Mouse (Mus musculus) fibroblast of lung, adult 2 months (primary cell): ENCODE results near the gene Gm17078.
"Not testable (repeated sequence)": the region's sequence is repeated elsewhere in the genome, so short reads cannot be mapped to it uniquely, and the experiment has no call there.

Source experiments
- DNase-seq: peaks from one replicate; pipeline ENCODE4 v3.0.0-alpha.2; 2011; ENCODE audit warnings: low read depth

Gene Gm17078

DNA sequence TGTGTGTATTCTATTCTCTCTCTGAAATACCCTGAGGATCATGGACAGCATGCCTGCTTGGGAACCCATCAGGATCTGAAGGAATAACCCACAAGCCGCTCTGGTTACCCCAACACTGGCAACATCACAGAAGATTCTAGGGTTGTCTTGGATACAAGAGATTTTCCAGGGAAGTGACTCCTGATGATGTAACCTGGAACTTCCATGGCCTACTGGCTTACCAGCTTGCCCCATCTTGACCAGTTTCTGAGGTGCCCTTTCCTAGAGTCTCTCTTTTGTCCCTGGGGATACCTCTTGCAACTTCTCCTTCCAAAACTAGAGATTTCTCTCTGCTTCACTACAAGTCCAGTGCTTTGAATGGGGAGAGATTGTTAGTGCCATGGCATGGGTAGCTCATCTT, at the start of gene Gm17078:
TSS of gene Gm17078 (minus strand) at position 101 of the 400 bp plus-strand sequence.
- DNase-seq, result no peak

DNA sequence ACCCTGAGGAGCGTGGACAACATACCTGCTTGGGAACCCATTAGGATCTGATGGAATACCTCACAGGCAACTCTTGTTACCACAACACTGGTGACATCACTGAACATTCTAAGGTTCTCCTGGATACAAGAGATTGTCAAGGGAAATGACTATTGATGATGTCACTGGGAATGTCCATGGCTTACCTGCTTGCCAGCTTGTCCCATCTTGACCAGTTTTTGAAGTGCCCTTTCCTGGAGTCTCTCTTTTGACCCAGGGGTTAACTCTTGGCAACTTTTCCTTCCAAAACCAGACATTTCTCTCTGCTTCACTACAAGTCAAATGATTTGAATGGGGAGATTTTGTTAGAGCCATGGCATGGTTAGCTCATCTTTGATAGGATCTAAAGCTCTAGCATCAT, 24.5 kb upstream of the Gm17078 start, which contains the start of gene Gm4181:
TSS of gene Gm4181 (minus strand) at position 101 of the 400 bp plus-strand sequence.
- not testable (repeated sequence) for DNase-seq

DNA sequence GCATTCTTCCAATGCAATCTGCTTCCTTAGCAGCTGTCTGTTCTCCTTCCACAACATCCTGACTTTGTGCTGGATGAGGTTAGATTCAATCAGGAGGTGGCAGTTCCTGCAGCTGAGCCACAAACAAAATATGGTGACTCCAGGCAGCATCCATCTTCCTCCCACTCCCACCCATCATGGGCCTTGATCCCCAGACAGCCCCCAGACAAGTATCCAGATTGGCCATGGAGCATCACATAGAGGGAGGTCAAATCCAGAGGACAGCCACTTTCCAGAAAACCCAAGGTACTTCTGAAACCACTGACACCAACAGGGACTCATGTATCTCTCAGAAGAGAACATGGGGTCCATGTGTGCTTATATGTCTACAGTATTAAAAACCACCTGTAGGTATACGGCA, 21.3 kb upstream of the Gm17078 start:
- not testable (repeated sequence) for DNase-seq

DNA sequence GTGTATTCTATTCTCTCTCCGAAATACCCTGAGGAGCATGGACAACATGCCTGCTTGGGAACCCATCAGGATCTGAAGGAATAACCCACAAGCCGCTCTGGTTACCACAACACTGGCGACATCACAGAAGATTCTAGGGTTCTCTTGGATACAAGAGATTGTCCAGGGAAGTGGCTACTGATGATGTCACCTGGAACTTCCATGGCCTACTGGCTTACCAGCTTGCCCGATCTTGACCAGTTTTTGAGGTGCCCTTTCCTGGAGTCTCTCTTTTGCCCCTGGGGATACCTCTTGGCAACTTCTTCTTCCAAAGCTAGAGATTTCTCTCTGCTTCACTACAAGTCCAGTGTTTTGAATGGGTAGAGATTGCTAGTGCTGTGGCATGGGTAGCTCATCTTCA, 19.1 kb downstream of the Gm17078 start, which contains the start of gene Gm17174:
TSS of gene Gm17174 (minus strand) at position 101 of the 400 bp plus-strand sequence.
- DNase-seq, result not testable (repeated sequence)

DNA sequence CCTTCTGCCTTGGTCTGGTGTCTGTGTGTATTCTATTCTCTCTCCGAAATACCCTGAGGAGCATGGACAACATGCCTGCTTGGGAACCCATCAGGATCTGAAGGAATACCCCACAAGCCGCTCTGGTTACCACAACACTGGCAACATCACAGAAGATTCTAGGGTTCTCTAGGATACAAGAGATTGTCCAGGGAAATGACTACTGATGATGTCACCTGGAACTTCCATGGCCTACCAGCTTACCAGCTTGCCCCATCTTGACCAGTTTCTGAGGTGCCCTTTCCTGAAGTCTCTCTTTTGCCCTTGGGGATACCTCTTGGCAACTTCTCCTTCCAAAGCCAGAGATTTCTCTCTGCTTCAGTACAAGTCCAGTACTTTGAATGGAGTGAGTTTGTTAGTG, 37.1 kb downstream of the Gm17078 start, which contains the start of gene Gm17175:
TSS of gene Gm17175 (minus strand) at position 101 of the 400 bp plus-strand sequence.
- not testable (repeated sequence) for DNase-seq
